8 mouse cellular contexts compared by ENCODE assay signal in the genomic region with DNA sequence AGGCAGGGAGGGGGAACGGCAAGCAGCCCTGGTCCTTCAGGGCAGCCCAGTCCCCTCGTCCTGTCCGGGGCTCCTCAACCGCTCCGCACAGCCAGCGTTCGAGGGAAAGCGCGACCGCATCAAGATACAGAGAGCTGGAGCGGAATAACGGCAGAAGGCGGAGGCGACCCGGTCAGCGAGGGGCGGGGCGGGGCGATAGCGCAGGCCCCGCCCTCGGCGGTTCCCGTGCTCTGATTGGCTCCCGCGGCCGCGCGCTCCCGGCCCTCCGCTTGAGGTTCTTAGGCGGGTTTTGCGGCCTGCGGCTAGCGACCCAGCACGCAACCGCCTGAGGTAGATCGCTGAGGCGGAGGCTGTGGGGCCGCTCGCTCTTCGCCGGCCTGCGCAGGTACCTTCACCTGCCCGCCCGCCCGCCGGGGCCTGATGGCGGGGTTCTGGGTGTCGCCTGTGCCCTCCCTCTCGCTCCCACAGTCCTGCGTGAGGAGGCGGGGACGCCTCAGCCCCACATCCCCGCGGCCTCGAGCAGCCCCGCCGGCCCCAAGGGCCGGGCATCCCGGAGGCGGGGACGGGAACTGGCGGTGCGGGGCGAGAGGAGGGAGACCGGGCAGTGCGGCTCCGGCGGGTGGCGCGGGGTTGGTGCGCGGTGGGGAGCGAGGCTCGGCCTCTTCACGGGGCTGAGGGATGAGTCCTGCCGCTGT. TPM values are rescaled to one million over a fixed set of nuclear protein-coding genes. Genes with fewer than 3 reads are reported as not detected.
A peak's percentile ranks its signal among the peaks of the same experiment; 100 is the strongest.
DNase-seq lines count a peak whose midpoint lies in the region; ATAC-seq and TF ChIP-seq lines count a peak whose summit lies in the region.

Gene Spdya (plus strand): TSS at position 305 of the 695 bp plus-strand sequence.

- peak; percentile 97 for ATAC-seq in Patski
- peak; percentile 96 for ATAC-seq in hindbrain, embryonic 13.5 days (ENCODE audit: low FRiP score)

- H3K27me3 ChIP-seq in Patski: peaks cover 11% of the 10 kb centered on the region
- peaks cover 43% of the 10 kb centered on the region for H3K27me3 ChIP-seq in hindbrain, embryonic 13.5 days

- peak; percentile 13 for DNase-seq in Patski (ENCODE audit: low read depth, low spot score)
- DNase-seq in cerebellum, postnatal 10 days: peak; percentile 93 to 95
- peak; percentile 28 to 73 for DNase-seq in frontal cortex, postnatal 14 days (ENCODE audit: low spot score in 2 of 2)
- peak; percentile 75 to 79 for DNase-seq in layer of hippocampus, postnatal 14 days (ENCODE audit: low spot score in 2 of 2)
- DNase-seq in lung, postnatal 10 days: peak; percentile 83
- peak; percentile 86 for DNase-seq in ovary, postnatal 36 days (ENCODE audit: low spot score)
- DNase-seq in thymus, postnatal 14 days: peak; percentile 78

- no peaks in the 10 kb centered on the region for H3K9me3 ChIP-seq in hindbrain, embryonic 13.5 days

- in situ Hi-C loops in Patski (cut with MboI; ENCODE audit: low pct_unique_long_range_greater_than_20kb): loop anchor here (10.0 kb wide), 2 partner anchors 323 to 1233 kb away; no protein-coding TSS in a partner anchor

- peak within 1 kb of the TSS; percentile 84 for H3K9ac ChIP-seq in hindbrain, embryonic 13.5 days

- POLR2A ChIA-PET in Patski (lab: Charles Lee): interaction anchor here (1.2 kb wide), 1 partner anchor 26 kb away, joined by 3 read pairs; the partner anchor contains the start of gene Ndc80

- H3K4me2 ChIP-seq in hindbrain, embryonic 13.5 days: peak within 1 kb of the TSS; percentile 94

- peak within 1 kb of the TSS; percentile 79 for H3K4me3 ChIP-seq in hindbrain, embryonic 13.5 days

- TF ChIP-seq CTCF in Patski (IDR thresholded peaks at IDR 0.05): no peak

- no peaks in the 10 kb centered on the region for H3K36me3 ChIP-seq in hindbrain, embryonic 13.5 days

- WGBS in hindbrain, embryonic 13.5 days: under 1% methylated on average over 78 of the region's 78 CpGs

- H3K4me1 ChIP-seq in hindbrain, embryonic 13.5 days (replicated peaks): peaks cover 13% of the 10 kb centered on the region

- CTCF ChIA-PET in Patski (lab: Charles Lee): interaction anchor here (1.1 kb wide), 1 partner anchor 10 kb away, joined by 4 read pairs; no protein-coding TSS in a partner anchor

- H3K27ac ChIP-seq in hindbrain, embryonic 13.5 days: peak within 1 kb of the TSS; percentile 80

RNA-seq across cellular contexts. Expression of gene Spdya, which starts in this region (rescaled TPM):
- 2.3 TPM for polyA plus RNA-seq in Patski (2021)
- 0.65 and 1.1 TPM in 2 replicates for polyA plus RNA-seq in hindbrain, embryonic 13.5 days (2015; fragmentation: Nextera tagmentation; extraction: Ambion mirVana)
- 1 to 10 TPM; 1.0 to 1.1 TPM for total RNA-seq in layer of hippocampus, postnatal 14 days (2021)

Comparison
In these comparisons a context has a peak if more than half of its experiments do, and no peak if none do; other contexts are left out.
1. Peak in every context shown above with its lines: DNase-seq, ATAC-seq, H3K4me3 ChIP-seq and H3K27ac ChIP-seq.
2. DNase-seq: peak in every context shown above with its lines; median percentile 94 in cerebellum, postnatal 10 days; 86 in ovary, postnatal 36 days; 83 in lung, postnatal 10 days; 78 in thymus, postnatal 14 days; 77 in layer of hippocampus, postnatal 14 days; 50 in frontal cortex, postnatal 14 days; 13 in Patski.